Mouse (Mus musculus): Measurements from ENCODE around the gene Impdh2.

The Impdh2 gene

DNA sequence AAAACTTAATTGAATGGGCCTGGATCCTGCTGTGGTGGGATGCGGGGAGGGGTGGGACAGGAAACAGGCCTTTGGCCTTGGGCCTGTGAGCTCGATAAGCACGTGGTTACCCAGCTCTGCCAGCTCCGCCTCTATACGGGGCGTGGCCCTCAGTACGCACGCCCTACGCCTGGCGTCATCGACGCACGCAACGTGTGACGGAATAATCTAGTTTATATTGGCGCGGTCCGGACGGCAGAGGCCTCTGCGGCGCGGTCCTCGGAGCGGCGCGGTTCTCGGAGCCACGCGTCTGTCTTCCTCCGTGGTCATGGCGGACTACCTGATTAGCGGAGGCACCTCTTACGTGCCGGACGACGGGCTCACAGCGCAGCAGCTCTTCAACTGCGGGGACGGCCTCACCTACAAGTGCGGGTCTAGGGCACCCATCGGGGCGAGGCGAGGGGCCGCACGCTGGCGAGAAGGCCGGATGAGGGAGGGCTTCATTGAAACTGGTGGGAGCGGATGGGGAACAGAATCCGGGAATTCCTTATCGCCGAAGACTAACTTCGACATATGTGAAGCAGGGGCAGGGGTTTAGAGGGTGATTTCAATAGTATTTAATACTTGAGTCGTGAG is at the start of gene Impdh2:
Gene Impdh2, plus strand, starts transcription at position 60 of the 615 bp plus-strand sequence.
- peak; percentile 95 for ATAC-seq (ENCODE audit: low TSS enrichment)

DNA sequence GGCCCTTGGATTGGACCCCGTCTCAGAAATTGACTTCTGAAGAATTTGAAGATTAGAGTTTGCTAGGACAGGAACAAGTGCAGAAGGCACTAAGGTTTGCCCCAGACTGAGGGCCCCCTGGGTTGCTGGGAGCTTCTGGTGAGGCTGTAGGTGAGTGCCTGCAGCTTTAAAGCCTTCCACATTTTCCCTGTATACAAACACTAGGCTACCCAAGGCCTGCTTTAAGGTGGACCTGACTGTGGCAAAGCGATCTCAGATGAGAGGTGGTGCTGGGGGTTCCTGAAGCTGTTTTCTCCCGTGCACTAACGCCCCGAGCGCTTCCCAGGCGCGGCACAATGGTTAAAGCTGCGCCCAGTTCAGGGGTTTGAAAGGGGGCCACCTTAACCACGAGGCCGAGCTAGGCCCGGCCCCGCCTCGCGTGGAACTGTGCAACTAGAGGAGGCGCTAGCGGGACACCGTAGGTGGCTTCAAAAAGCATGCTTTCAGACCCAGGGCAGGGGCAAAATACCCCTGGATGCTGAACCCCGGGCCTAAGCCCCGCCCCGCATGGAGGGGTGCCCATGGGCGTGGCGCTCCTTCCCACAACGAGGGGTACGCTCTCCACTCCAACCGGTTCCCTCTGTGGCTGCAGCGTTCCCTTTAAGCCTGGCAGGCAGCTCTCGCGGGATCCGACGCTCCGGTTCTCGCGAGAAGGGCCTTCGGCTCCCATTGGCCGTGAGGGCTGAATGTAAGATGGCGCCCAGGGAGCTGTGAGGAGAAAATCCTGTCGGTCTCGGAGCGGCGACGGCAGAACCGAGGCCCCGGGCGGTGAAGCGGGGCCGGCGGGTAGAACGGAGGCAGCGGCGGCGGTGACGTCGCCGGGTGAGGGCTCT is 43.5 kb upstream of the Impdh2 start, which contains the start of gene Qrich1:
Gene Qrich1, plus strand, starts transcription at position 427 of the 872 bp plus-strand sequence.
- peak; percentile 98 for ATAC-seq (ENCODE audit: low TSS enrichment)

DNA sequence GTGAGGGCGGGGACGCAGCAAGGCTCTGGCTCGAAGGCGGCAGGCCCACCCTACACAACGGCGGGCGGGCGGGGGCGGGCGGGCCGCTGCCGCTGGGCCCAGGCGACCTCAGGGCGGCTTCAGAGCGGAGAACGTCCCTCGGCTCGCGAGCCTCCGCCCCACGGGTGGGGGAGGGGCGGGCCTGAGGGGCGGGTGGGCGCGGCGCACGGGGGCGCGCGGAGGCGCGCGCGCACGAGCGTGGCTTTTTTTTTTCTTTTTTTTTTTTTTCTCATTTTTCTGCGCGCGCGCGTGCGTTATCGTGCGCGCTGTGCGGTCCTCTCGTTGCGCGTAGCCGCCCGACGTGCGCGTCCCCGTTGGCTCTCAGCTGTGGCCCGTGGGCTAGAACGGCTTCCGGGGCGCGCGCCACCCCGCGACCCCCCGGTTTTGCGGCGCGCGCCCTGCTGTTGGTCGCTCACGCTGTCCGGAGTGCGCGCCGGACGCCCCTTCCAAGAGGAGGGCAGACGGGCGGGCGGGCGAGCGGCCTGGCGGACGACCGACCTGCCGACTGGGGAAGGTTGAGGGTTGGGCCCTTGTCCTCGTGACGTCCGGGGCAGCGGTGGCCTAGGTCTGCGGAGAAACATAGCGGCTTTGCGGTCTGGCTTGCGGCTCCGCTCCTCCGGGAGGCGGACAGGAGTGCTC is 42.7 kb upstream of the Impdh2 start:
- peak; percentile 32; the same call in 1 of the 2 replicates for ATAC-seq (ENCODE audit: low TSS enrichment)

DNA sequence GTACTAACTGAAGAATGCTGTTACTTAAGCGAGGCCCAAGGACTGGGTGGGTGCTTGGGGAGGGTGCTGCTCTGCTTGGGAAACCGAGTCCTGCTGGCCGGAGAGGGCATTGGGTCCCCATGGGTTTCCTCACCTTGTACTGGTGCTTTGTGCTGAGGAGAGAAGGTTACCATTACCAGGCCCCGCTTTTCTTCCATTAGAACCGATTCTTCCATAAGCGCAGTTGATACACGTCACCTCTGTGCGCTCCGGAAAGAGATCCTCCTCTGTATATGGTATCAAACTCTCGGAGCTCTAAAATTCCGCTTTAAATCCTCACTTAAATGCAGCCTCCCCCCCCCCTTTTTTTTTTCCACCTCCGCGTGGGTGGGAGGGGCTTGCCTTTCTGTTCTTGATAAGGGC is 42.2 kb upstream of the Impdh2 start:
- peak; percentile 15; the same call in 1 of the 2 replicates for ATAC-seq (ENCODE audit: low TSS enrichment)

DNA sequence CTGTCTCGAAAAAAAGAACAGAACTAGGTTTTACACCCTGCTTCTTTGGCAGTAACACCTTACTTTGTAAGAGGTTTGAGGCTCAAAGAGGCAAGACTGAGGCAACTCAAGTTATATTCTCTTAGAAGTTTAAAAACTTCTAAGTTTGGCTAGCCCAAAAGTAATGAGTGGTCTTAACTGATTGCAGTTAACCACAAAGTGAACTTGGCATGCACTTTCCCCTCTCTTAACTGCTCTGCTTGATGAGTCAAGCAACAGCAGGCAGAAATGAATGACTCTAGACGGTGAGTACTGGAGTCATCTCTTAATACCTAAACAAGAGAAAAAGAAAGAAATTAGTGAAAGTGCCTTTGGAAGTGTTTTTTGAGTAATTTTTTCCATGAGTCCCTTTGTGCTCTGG is 38.5 kb upstream of the Impdh2 start:
- ATAC-seq (ENCODE audit: low TSS enrichment), result no peak

DNA sequence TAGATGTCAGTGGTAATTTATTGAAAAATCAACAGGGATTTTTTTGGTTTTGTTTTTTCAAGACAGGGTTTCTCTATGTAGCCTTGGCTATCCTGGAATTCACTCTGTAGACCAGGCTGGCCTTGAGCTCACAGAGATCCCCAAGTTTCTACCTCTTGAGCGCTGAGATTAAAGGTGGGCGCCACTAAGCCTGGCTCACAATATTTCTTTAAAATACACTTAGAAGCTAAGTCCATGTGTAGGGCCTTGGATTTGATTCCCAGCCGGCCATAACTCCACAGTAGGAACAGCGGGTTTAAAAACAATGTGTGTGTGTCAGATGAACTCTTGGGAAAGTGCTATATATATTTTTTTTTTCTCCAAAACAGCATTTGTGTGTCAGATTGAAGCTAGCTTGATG is 36.7 kb upstream of the Impdh2 start:
- no peak for ATAC-seq (ENCODE audit: low TSS enrichment)

DNA sequence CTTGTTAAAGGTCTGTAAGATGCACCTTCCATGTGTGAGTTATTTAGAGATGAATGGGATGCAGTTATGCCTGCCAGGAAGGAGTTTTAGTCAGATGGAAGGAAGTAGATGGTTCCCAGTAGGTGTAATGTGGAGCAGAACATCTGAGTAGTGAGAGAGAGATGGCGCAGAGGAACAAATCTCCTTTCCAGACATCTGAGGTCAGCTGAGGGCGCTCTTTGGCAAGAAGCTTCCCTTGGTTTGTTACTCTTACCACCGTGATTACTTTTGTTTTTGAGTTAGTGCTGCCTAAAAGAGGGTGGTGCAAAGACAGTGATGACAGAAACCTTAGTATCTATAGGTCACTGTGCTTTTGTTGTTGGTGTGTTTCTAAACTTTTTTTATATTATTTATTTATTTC is 34.7 kb upstream of the Impdh2 start:
- no peak for ATAC-seq (ENCODE audit: low TSS enrichment)

DNA sequence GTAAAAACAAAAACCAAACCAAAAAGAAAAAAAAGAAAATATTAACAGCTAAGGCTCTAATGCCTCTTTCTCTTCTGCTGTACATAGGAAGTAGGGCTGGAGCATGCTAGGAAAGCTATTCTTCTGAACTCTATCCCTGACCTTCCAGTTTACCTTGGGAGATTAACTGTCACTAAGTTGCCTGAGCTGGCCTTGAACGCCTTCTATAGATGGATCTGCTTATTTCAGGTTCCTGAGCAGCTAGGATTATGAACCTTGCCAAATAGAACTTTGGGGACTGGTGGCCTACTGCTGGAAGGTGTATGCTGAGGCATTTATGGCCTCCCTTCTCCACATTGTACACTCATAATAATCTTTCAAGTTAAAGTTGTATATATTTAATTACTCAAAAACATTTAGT is 29.1 kb upstream of the Impdh2 start:
- ATAC-seq (ENCODE audit: low TSS enrichment), result no peak

DNA sequence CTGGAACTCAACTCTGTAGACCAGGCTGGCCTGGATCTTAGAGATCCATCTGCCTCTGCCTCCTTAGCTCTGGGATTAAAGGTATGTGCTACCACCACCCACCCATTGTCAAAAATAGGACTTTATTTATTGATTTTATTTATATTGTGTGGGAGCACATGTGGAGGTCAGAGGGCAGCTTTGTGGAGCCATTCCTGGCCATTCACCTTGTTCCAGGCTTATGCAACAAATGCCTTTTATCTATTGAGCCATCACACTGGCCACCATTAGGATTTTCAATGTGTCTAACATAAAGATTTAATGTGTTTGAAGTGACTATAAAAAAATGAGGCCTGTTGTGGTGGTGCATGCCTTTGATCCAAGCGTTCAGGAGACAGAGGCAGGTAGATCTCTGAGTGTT is 28.6 kb upstream of the Impdh2 start:
- no peak for ATAC-seq (ENCODE audit: low TSS enrichment)

DNA sequence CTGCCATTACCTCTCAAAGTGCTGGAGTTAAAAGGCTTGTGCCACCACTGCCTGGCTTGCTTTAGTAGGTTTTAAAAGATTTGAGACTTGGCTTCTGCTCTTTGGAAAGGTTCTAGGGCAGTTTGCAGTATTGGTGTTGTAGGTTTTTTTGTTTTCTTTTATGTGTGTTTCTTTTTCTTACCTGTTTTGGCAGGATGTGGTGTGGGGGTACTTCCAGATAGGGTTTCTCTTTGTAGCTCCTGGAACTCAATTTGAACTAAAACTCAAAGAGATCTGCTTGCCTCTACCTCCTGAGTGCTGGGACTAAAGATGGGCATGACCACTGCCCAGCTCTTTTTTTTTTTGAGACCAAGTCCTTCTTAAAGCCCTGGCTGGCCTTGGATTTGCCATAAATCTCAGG is 19.2 kb upstream of the Impdh2 start:
- no peak for ATAC-seq (ENCODE audit: low TSS enrichment)

DNA sequence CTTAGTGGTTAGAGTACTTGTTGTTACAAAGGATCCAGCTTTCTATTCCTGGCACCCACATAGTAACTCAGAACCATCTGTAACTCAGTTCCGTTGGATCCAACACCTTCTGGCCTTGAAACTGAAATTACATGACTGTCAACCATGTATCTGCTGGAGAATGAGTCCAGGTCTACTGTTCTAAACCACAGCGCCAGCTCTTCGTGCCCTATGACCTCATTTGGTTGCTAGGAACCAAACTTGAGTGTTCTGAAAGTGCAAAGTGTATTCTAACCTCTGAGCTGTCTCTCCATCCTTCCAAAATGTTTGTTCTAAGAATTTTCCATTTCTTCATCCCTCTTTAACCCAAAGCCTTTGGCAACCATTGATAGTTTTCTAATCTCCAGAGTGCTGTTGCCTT is 14.1 kb upstream of the Impdh2 start:
- no peak for ATAC-seq (ENCODE audit: low TSS enrichment)

DNA sequence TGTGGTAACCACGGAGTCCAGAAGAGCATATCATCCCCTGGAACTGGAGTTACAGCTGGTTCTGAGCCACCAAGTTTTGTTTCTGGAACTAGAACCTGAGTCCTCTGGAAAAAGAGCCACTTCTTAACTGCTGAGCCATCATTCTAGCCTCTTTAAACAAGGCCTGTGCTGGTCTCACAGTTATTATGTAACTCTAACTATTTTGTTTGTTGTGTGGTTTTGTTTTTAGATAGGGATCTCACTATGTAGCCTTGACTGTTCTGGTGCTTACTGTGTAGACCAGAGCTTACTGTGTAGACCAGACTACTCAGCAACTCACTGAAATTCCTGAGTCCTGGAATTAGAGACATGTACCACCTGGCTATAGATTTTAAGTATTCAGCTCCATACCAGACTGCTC is 13.2 kb upstream of the Impdh2 start:
- ATAC-seq (ENCODE audit: low TSS enrichment), result no peak

DNA sequence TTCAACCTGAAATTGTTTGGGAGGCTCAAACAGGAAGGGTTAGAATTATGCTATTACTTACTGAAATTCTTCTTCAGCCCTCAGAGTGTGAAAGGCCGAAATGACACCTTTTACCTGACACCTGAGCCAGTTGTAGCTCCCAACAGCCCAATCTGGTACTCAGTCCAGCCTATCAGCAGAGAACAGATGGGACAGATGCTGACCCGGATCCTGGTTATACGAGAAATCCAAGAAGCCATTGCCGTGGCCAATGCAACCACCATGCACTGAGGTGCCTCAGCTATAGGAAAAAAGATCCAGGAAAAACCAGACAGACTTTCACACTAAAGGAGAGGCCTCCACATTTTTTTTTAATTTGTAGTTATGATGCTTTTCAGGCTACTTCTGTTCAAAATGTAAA is 917 bp upstream of the Impdh2 start:
- ATAC-seq (ENCODE audit: low TSS enrichment), result no peak

DNA sequence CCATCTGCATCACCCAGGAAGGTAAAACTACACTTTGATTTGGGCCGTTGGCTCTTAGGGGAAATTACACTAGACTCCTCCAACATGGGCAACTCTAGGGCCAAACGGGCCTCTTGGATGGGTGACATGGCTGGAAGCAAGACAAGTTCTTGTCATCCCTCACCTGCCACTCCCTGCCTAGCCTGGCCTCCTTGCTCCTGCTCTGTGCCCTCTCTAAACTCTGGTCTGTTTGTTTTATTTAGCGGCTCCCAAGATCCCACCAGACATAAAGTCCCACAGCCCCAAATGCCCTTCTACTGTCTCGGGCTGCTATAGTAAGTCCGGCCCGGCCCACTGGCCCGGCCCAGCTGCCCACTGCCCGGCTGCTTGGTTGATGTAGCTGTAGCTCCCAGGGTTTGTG is 3.6 kb downstream of the Impdh2 start:
- no peak for ATAC-seq (ENCODE audit: low TSS enrichment)

DNA sequence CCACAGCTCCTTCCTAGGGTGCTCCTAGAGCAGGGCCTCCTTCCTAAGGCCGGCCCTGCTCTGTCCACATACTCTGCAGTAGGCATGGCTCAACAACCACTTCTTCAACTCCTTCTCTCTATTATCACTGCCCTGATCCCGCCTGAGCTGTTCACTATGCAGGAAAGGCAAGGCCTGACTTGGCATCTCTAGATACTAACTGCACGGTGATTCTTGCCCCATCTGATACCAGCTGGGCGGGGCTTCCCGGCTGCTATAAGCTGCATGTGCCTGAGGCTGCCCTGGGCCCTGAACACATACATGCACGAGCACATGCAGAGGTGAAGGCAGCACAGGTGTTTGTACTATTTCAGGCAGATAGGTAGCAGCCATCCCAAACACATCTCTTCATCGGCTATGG is 4.0 kb downstream of the Impdh2 start:
- no peak for ATAC-seq (ENCODE audit: low TSS enrichment)

DNA sequence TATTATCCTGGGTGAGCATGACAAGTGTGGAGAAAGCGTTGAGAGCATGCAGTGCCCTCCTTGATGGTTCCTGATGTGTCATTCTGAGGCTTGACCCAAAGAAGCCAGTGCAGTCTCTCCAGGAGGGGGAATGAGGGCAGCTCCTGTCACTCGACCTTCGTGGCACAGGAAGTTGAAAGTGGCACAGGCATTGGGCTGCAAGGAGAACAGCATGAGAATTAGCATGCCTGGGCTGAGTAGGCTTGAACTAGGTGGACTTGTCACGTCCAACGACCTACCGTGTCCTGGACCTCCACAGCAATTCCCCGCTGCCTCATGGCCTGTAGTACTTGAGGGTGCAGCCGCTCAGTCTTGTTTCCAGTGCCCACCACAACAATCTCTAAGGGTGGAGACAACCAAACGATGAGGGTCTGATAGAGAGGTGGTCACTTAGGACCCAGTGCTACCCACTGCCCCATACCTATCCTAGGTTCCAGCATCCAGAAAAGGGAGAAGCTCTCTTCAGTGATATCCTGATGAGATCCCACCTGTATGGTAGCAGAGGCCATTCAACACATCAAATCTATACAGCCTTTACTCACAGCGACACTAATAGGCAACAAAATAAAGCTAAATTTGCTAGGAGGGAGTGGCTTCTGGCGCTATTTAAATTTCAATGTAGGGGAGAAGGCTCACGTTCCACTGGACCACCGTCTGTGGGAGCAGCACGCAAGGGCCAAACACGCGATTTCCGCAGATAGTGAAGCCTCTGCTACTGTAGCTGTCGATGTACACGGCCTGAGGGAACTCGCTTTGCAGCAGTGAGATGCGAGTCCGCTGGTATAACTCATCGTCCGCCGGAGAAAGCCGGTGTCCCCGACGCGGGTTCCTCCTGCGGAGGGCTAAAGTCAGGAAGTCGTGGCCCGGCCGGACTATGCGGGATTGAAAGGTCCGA is 6.1 kb downstream of the Impdh2 start:
- ATAC-seq (ENCODE audit: low TSS enrichment), result peak; percentile 1; the same call in 1 of the 2 replicates

DNA sequence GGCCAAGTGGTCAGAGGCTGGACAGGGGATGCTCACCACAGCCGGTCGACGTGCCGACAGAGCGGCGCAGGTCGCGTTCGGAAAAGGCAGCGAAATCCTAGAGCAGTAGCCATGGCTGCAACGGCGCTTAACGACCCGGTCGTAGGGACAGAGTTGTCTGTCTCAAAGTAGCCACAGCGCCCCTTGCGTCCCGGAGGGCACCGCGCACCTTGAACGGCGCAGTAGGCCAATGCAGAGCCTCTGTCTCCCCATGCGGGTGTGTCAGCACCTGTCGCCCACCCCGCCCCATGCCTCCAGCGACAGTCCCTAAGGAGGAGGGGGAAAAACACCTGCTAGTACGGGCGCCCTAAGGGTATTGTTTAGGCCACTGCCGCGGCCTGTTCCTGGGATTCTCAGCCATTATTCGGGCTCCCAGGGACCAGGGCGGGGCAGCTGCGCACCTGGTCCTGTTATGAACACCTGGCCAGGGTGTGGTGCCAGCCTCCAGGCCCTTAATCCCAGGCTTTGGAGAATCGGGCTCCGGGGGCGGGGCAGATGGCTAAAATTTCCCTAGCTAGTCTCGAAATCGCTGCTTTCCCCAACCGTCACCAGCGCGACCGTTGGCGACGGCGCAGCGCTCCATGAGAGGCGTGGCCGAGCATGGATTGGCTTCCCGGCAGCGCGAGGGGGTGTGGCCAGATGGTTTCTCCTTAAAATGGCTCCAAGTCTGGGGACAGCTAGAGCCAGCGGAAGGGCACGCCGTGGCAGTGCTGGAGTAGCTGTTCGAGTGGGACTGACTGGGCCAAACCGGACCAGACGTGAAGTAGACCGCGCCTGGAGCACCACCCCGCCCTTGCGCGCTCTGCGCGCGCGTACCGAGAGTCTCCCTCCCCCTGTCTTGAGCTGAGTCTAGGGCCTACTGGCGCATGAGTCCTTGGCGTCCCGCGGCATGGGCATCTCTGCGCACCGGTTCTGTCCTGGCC is 7.0 kb downstream of the Impdh2 start, which contains the start of gene Ndufaf3:
Gene Ndufaf3, minus strand, starts transcription at position 620 of the 962 bp plus-strand sequence.
- peak; percentile 67 for ATAC-seq (ENCODE audit: low TSS enrichment)

DNA sequence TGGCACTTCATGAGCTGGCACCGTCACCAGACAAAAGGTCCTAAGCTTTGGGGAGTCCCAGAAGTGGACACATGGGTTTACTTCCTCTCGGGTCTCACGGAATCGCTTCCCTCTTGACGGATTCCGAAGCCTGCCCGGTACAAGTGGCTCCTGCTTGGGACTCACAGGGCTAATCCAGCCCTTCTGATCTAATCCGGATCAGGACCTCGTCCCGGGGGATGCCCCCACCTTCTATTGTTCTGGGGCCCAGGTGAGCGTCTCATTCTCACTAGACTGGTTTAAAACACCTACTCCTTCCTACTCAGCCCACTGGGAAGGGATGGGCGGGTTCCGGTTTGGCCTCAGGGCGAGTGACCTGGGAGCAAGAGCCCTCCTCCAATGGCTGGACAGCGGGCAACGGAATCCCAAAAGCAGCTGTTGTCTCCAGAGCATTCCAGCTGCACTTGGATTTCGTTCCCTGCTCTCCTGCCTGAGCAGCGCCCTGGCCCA is 7.9 kb downstream of the Impdh2 start:
- ATAC-seq (ENCODE audit: low TSS enrichment), result no peak

DNA sequence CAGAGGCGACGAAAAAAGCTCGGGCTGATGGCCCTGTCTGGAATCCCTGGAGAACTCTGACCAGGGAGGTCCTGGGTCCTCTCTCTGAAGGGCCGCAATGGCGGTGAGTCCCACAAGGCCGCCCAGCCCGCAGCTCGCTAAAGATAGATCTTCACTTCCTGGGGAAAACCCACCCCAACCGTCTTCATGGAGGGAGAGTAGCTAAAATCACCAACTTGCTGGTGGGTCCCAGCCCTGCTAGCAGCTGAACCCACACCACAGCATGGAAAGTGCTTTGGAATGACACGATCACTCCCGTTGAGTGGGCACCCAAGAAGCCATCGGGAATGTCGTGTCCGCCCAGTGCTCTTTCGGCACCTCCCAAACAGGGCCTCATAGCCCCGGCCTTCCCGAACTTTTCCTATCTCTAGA is 8.4 kb downstream of the Impdh2 start:
- no peak for ATAC-seq (ENCODE audit: low TSS enrichment)
